Mouse (Mus musculus) kidney, postnatal 0 days (tissue): Measurements from ENCODE around the gene Lrmda. TPM values are rescaled to one million over a fixed set of nuclear protein-coding genes. Genes with fewer than 3 reads are reported as not detected.

Experiments
- ATAC-seq: fragments of 200-750 bp; cut with Nextera tagmentation; replicated peaks from 2 replicates; pipeline ENCODE4 v1.8.0; 2017; ENCODE audit warnings: low read depth, moderate number of reproducible peaks, moderate TSS enrichment, moderate library complexity; ENCODE audit not compliant: low FRiP score
- DNase-seq: peaks from one replicate; pipeline ENCODE4 v3.0.0-alpha.2; 2016; ENCODE audit warnings: low spot score
- H3K27ac ChIP-seq: fragments of 300-500 bp; sonication (generic); 2 replicates; pipeline ENCODE4 v1.5.1; 2014; ENCODE audit warnings: mild to moderate bottlenecking
- H3K27me3 ChIP-seq: fragments of 300-500 bp; sonication (generic); 2 replicates; pipeline ENCODE4 v1.6.1; 2014; ENCODE audit warnings: low read length, mixed read lengths; ENCODE audit not compliant: insufficient read depth
- H3K36me3 ChIP-seq: fragments of 300-500 bp; sonication (generic); 2 replicates; pipeline ENCODE4 v1.6.1; 2014; ENCODE audit warnings: low read length, mixed read lengths; ENCODE audit not compliant: insufficient read depth
- H3K4me1 ChIP-seq: fragments of 300-500 bp; sonication (generic); replicated peaks from 2 replicates; pipeline ENCODE4 v1.6.1; 2014; ENCODE audit warnings: antibody characterized with exemption, low read length, mixed read lengths; ENCODE audit not compliant: insufficient read depth
- H3K4me2 ChIP-seq: fragments of 300-500 bp; sonication (generic); 2 replicates; pipeline ENCODE4 v1.6.1; 2014; ENCODE audit warnings: mild to moderate bottlenecking, low read length, moderate library complexity, mixed read lengths
- H3K4me3 ChIP-seq: fragments of 300-500 bp; sonication (generic); replicated peaks from 2 replicates; pipeline ENCODE4 v1.5.1; 2014; ENCODE audit warnings: low read depth, low read length
- H3K9ac ChIP-seq: fragments of 300-500 bp; sonication (generic); 2 replicates; pipeline ENCODE4 v1.6.1; 2014; ENCODE audit warnings: low read depth, low read length
- H3K9me3 ChIP-seq: fragments of 300-500 bp; sonication (generic); replicated peaks from 2 replicates; pipeline ENCODE4 v1.6.1; 2016; ENCODE audit warnings: low read length, inconsistent platforms, mixed read lengths
- CTCF ChIP-seq: IDR thresholded peaks from 2 replicates; pipeline ENCODE4 v1.5.1; 2016; ENCODE audit warnings: antibody characterized with exemption, low read depth, mild to moderate bottlenecking, moderate library complexity
- WGBS: fragments of 180-500 bp; shearing (Covaris S2); extraction: QIAGEN DNeasy Blood & Tissue Kit; methylation state at CpG from one replicate; pipeline ENCODE4 v1.1.7; 2014; 5-methylcytosine and 5-hydroxymethylcytosine counted together
- polyA plus RNA-seq: library from polyadenylated mRNA; unstranded; fragments of >200 nt; fragmentation: Nextera tagmentation; extraction: Ambion mirVana; gene quantifications from 2 replicates; pipeline ENCODE4 v1.2.1, GENCODE M21; 2015

The Lrmda gene
- polyA plus RNA-seq, 1 experiment from 2014 or later: 0.83 TPM

- Histone ChIP-seq H3K9me3 (no peaks in the 10 kb centered on the region), H3K27ac (no peak overlapping the region), H3K4me2 (no peak overlapping the region), H3K9ac (no peak overlapping the region), H3K36me3 (no peaks in the 10 kb centered on the region), H3K27me3 (0 out of 2 replicates have a peak, but pooled peaks cover 6% of the 10 kb centered on the region), H3K4me1 (peaks cover 11% of the 10 kb centered on the region; the same call in 1 of the 2 replicates), H3K4me3 (no peak overlapping the region)
- ATAC-seq: no peak
- WGBS: 26% methylated on average over 13 of the region's 13 CpGs
- no peak for DNase-seq
- no peak for TF ChIP-seq CTCF
These were observed 133.2 kb downstream of the Lrmda start for GRCm38 (mm10) chr14:22152701-22153100.

DNA sequence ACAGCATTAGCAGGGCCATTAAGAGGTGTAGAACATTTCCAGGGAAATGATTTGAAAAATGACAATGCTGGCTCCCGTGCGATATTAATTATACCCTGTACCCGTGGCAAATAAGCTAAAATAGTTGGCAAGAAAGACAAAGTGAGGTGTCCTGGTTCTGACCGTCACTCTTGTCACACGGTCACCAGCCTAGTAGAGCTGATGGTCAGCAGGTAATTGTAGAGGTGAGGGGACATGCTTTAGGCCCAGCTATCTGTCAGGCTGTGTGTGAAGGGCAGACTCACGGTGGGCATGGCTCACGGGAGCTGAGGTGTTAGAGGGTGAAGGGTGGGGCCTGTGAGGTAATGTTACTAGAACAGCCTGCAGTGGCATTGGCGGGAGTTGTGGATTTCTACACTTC lies 134.6 kb downstream of the Lrmda start:
- Histone ChIP-seq H3K9ac (no peak overlapping the region), H3K4me2 (no peak overlapping the region), H3K4me1 (peaks cover 11% of the 10 kb centered on the region; the same call in 1 of the 2 replicates), H3K27me3 (0 out of 2 replicates have a peak, but pooled peaks cover 6% of the 10 kb centered on the region), H3K4me3 (no peak overlapping the region), H3K36me3 (no peaks in the 10 kb centered on the region), H3K9me3 (no peaks in the 10 kb centered on the region), H3K27ac (no peak overlapping the region)
- ATAC-seq (no peak), DNase-seq (no peak)
- WGBS: 71% methylated on average over 8 of the region's 8 CpGs
- TF ChIP-seq CTCF: no peak

DNA sequence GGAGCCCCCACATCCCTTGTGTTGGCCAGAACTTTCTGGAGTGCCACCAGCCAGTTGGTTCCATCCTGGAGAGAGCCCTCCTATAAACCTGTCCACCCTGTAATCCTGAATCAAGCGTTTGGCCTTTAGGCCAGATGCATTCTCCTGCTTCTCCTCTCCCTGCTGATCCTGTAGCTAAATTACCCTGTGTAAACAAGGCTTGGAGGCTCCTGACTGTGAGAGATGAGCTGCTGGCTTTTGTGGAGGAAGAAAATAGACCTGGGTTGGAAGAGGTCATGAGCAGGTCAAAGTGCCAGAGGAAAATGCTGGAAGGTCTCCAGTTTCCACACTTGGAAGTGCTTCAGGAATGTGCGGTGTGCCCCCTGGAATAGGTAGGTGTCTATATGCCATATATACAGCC lies 135.5 kb downstream of the Lrmda start:
- ATAC-seq (no peak), DNase-seq (no peak)
- peaks cover 11% of the 10 kb centered on the region; the same call in 1 of the 2 replicates for H3K4me1 ChIP-seq
- no peaks in the 10 kb centered on the region for H3K36me3 ChIP-seq
- no peak overlapping the region for H3K4me3 ChIP-seq
- H3K9ac ChIP-seq: no peak overlapping the region
- H3K27ac ChIP-seq: no peak overlapping the region
- 0 out of 2 replicates have a peak, but pooled peaks cover 6% of the 10 kb centered on the region for H3K27me3 ChIP-seq
- H3K4me2 ChIP-seq: no peak overlapping the region
- no peak for TF ChIP-seq CTCF
- 29% methylated on average over 2 of the region's 2 CpGs for WGBS
- no peaks in the 10 kb centered on the region for H3K9me3 ChIP-seq

GRCm38 (mm10) chr14:22155512-22156026 lies 136.1 kb downstream of the Lrmda start:
- Histone ChIP-seq H3K9ac (no peak overlapping the region), H3K4me2 (no peak overlapping the region), H3K36me3 (no peaks in the 10 kb centered on the region), H3K27ac (no peak overlapping the region), H3K4me3 (no peak overlapping the region), H3K27me3 (0 out of 2 replicates have a peak, but pooled peaks cover 2% of the 10 kb centered on the region), H3K9me3 (no peaks in the 10 kb centered on the region), H3K4me1 (peaks cover 11% of the 10 kb centered on the region; the same call in 1 of the 2 replicates)
- TF ChIP-seq CTCF: no peak
- 54% methylated on average over 4 of the region's 4 CpGs for WGBS
- DNase-seq: no peak
- no peak for ATAC-seq

DNA sequence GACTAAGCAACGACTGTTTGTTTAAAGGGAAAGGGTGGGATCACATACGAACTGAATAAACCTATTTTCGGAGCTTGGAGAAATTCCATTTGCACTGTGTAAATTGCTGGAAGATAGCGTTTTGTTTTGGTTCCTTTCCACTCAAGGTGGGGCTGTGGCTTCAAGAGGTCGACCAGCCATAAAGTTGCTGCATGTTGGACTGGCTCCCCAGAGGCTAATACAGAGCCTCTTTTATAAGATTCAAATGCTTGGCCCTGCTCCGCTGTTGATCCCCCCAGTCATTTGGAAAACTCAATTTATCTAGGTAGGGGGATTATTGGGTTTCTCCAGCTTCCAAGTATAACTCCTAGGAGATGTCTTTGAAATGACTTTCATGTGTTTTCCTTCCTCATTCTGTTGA lies 137.5 kb downstream of the Lrmda start:
- Histone ChIP-seq H3K27ac (no peak overlapping the region), H3K9ac (no peak overlapping the region), H3K4me2 (no peak overlapping the region), H3K4me3 (no peak overlapping the region), H3K36me3 (no peaks in the 10 kb centered on the region), H3K27me3 (no peaks in the 10 kb centered on the region), H3K4me1 (peaks cover 11% of the 10 kb centered on the region; the same call in 1 of the 2 replicates), H3K9me3 (no peaks in the 10 kb centered on the region)
- no peak for TF ChIP-seq CTCF
- ATAC-seq: no peak
- WGBS: 55% methylated on average over 6 of the region's 6 CpGs
- no peak for DNase-seq

- Histone ChIP-seq H3K36me3 (no peaks in the 10 kb centered on the region), H3K4me1 (no peaks in the 10 kb centered on the region; the same call in 1 of the 2 replicates), H3K4me3 (no peak overlapping the region), H3K27ac (no peak overlapping the region), H3K9ac (no peak overlapping the region), H3K27me3 (no peaks in the 10 kb centered on the region), H3K4me2 (no peak overlapping the region), H3K9me3 (no peaks in the 10 kb centered on the region)
- 0 out of 2 replicates have a peak, but pooled peaks have one; percentile 49 for ATAC-seq
- no peak for TF ChIP-seq CTCF
- peak; percentile 78 for DNase-seq
- 12% methylated on average over 3 of the region's 3 CpGs for WGBS
These were observed 141.9 kb downstream of the Lrmda start for GRCm38 (mm10) chr14:22161416-22161815.
